Mouse (Mus musculus) MEL (cell line): Measurements from ENCODE around the gene Rln3. TPM values are rescaled to one million over a fixed set of nuclear protein-coding genes. Genes with fewer than 3 reads are reported as not detected.

Experiments
- DNase-seq: peaks from one replicate; pipeline ENCODE4 v3.0.0; 2011; ENCODE audit warnings: low read depth, low spot score
- H3K27ac ChIP-seq: 2 replicates; pipeline ENCODE4 v1.5.1; 2012; ENCODE audit warnings: low read depth, mild to moderate bottlenecking, control low read depth, low read length, moderate library complexity; ENCODE audit not compliant: control insufficient read depth
- H3K27me3 ChIP-seq, 2 experiments: fragments of 150-350 bp in 1 of 2; sonication (generic) in 1 of 2; 2 replicates each; pipeline ENCODE4 v1.6.1; 2012; ENCODE audit warnings: low read length in 2 of 2, mild to moderate bottlenecking in 2 of 2, improper control_type of control experiment in 1 of 2, moderate library complexity in 1 of 2; ENCODE audit not compliant: insufficient read depth in 2 of 2, control insufficient read depth in 1 of 2
- H3K36me3 ChIP-seq, 2 experiments: 2 replicates each; pipeline ENCODE4 v1.6.1; 2012 to 2014; ENCODE audit warnings: low read length in 2 of 2, improper control_type of control experiment in 1 of 2, inconsistent platforms in 1 of 2, mild to moderate bottlenecking in 1 of 2; ENCODE audit not compliant: insufficient read depth in 2 of 2, control insufficient read depth in 1 of 2
- H3K4me1 ChIP-seq, 2 experiments: fragments of 150-350 bp in 1 of 2; sonication (generic) in 1 of 2; 2 replicates each; pipeline ENCODE4 v1.6.1; 2012; ENCODE audit warnings: low read length in 2 of 2, improper control_type of control experiment in 1 of 2, mild to moderate bottlenecking in 1 of 2; ENCODE audit not compliant: insufficient read depth in 2 of 2, control insufficient read depth in 1 of 2
- H3K4me3 ChIP-seq, 2 experiments: fragments of 150-350 bp in 1 of 2; sonication (generic) in 1 of 2; 2 replicates each; pipeline ENCODE4 v1.5.1; 2012; ENCODE audit warnings: low read depth in 2 of 2, low read length in 2 of 2, mild to moderate bottlenecking in 2 of 2, moderate library complexity in 2 of 2, control low read depth in 1 of 2, improper control_type of control experiment in 1 of 2; ENCODE audit not compliant: control insufficient read depth in 1 of 2, insufficient read depth in 1 of 2
- H3K79me2 ChIP-seq: 2 replicates; pipeline ENCODE4 v1.6.1; 2012; ENCODE audit warnings: mild to moderate bottlenecking, low read length, moderate library complexity; ENCODE audit not compliant: control insufficient read depth, poor library complexity, insufficient read depth
- H3K9ac ChIP-seq: 2 replicates; pipeline ENCODE4 v1.6.1; 2012; ENCODE audit warnings: low read depth, mild to moderate bottlenecking, control low read depth, low read length, moderate library complexity; ENCODE audit not compliant: control insufficient read depth, poor library complexity, severe bottlenecking
- H3K9me3 ChIP-seq: fragments of 150-350 bp; sonication (generic); replicated peaks from 2 replicates; pipeline ENCODE4 v1.6.1; 2012; ENCODE audit warnings: mild to moderate bottlenecking, low read length, improper control_type of control experiment, moderate library complexity; ENCODE audit not compliant: insufficient read depth
- BHLHE40 ChIP-seq: IDR thresholded peaks from 2 replicates; pipeline ENCODE4 v1.6.1; 2012; ENCODE audit warnings: low read depth, mild to moderate bottlenecking, inconsistent platforms, low read length, improper control_type of control experiment, borderline replicate concordance
- CHD1 ChIP-seq: IDR thresholded peaks from 2 replicates; pipeline ENCODE4 v1.6.1; 2012; ENCODE audit warnings: low read depth, mild to moderate bottlenecking, inconsistent platforms, low read length, improper control_type of control experiment
- CHD2 ChIP-seq: IDR thresholded peaks from 2 replicates; pipeline ENCODE4 v1.6.1; 2011; ENCODE audit warnings: low read length, improper control_type of control experiment
- CTCF ChIP-seq, 3 experiments: IDR thresholded peaks in 2 of 3; conservative IDR thresholded peaks in 1 of 3; 2 replicates each; pipeline ENCODE4 v1.5.1; 2011 to 2012; ENCODE audit warnings: low read length in 3 of 3, low read depth in 2 of 3, mild to moderate bottlenecking in 2 of 3, improper control_type of control experiment in 1 of 3, inconsistent platforms in 1 of 3, mixed read lengths in 1 of 3, moderate library complexity in 1 of 3; ENCODE audit not compliant: control insufficient read depth in 1 of 3, insufficient read depth in 1 of 3, poor library complexity in 1 of 3, severe bottlenecking in 1 of 3
- E2F4 ChIP-seq: IDR thresholded peaks from 2 replicates; pipeline ENCODE4 v1.6.1; 2011; ENCODE audit warnings: low read depth, low read length, improper control_type of control experiment, borderline replicate concordance
- ELF1 ChIP-seq: IDR thresholded peaks from 2 replicates; pipeline ENCODE4 v1.6.1; 2014; ENCODE audit warnings: low read depth, mild to moderate bottlenecking, inconsistent platforms, low read length, improper control_type of control experiment, moderate library complexity
- GATA1 ChIP-seq: IDR thresholded peaks from 2 replicates; pipeline ENCODE4 v1.6.1; 2011; ENCODE audit warnings: low read depth, low read length, improper control_type of control experiment
- HCFC1 ChIP-seq: IDR thresholded peaks from 2 replicates; pipeline ENCODE4 v1.6.1; 2012; ENCODE audit warnings: low read depth, mild to moderate bottlenecking, inconsistent platforms, low read length, improper control_type of control experiment, moderate library complexity
- KAT2A ChIP-seq: conservative IDR thresholded peaks from 2 replicates; pipeline ENCODE4 v1.6.1; 2012; ENCODE audit warnings: low read depth, low read length, improper control_type of control experiment, inconsistent platforms
- MYB ChIP-seq: IDR thresholded peaks from 2 replicates; pipeline ENCODE4 v1.6.1; 2011; ENCODE audit warnings: mild to moderate bottlenecking, low read depth, low read length, improper control_type of control experiment
- MYC ChIP-seq: IDR thresholded peaks from 2 replicates; pipeline ENCODE4 v1.6.1; 2011; ENCODE audit warnings: low read depth, mild to moderate bottlenecking, low read length, improper control_type of control experiment, moderate library complexity
- NRF1 ChIP-seq: IDR thresholded peaks from 2 replicates; pipeline ENCODE4 v1.6.1; 2014; ENCODE audit warnings: low read depth, mild to moderate bottlenecking, inconsistent platforms, low read length, improper control_type of control experiment, moderate library complexity; ENCODE audit not compliant: poor library complexity, insufficient read depth, severe bottlenecking
- POLR2A ChIP-seq, 2 experiments: IDR thresholded peaks; 2 replicates each; pipeline ENCODE4 v1.6.1; 2011 to 2012; ENCODE audit warnings: low read length in 2 of 2, mild to moderate bottlenecking in 2 of 2, control low read depth in 1 of 2, improper control_type of control experiment in 1 of 2, low read depth in 1 of 2, moderate library complexity in 1 of 2; ENCODE audit not compliant: control insufficient read depth in 1 of 2, insufficient read depth in 1 of 2, poor library complexity in 1 of 2
- POLR2AphosphoS2 ChIP-seq: IDR thresholded peaks from 2 replicates; pipeline ENCODE4 v1.6.1; 2011; ENCODE audit warnings: low read length, improper control_type of control experiment
- POLR2AphosphoS5 ChIP-seq: IDR thresholded peaks from 2 replicates; pipeline ENCODE4 v1.6.1; 2012; ENCODE audit warnings: low read depth, borderline replicate concordance, mild to moderate bottlenecking, inconsistent platforms, low read length, moderate library complexity, mixed read lengths
- RAD21 ChIP-seq: IDR thresholded peaks from 2 replicates; pipeline ENCODE4 v1.6.1; 2011; ENCODE audit warnings: mild to moderate bottlenecking, low read depth, low read length, improper control_type of control experiment
- RCOR1 ChIP-seq: IDR thresholded peaks from 2 replicates; pipeline ENCODE4 v1.6.1; 2012; ENCODE audit warnings: low read depth, mild to moderate bottlenecking, inconsistent platforms, low read length, improper control_type of control experiment
- TCF12 ChIP-seq: IDR thresholded peaks from 2 replicates; pipeline ENCODE4 v1.6.1; 2014; ENCODE audit warnings: low read depth, mild to moderate bottlenecking, inconsistent platforms, low read length, improper control_type of control experiment, moderate library complexity
- USF2 ChIP-seq, 2 experiments: IDR thresholded peaks; 2 replicates each; pipeline ENCODE4 v1.6.1; 2011 to 2012; ENCODE audit warnings: improper control_type of control experiment in 2 of 2, low read length in 2 of 2, borderline replicate concordance in 1 of 2, inconsistent platforms in 1 of 2, low read depth in 1 of 2, mild to moderate bottlenecking in 1 of 2; ENCODE audit not compliant: insufficient read depth in 1 of 2
- ZKSCAN1 ChIP-seq: IDR thresholded peaks from 2 replicates; pipeline ENCODE4 v1.6.1; 2012; ENCODE audit warnings: low read depth, mild to moderate bottlenecking, inconsistent platforms, low read length, improper control_type of control experiment, moderate library complexity
- polyA plus RNA-seq, 2 experiments: library from polyadenylated mRNA; stranded (reverse) in 1 of 2; unstranded in 1 of 2; fragments of >175 nt in 1 of 2; fragments of >200 nt in 1 of 2; gene quantifications; 2 replicates each; pipeline versions ENCODE4 v1.2.1 to v1.2.4; 2012; ENCODE audit warnings: low replicate concordance in 2 of 2, low read depth in 1 of 2; ENCODE audit not compliant: insufficient read length in 2 of 2, insufficient read depth in 1 of 2, missing spikeins in 1 of 2
- total RNA-seq: library from RNA; depleted of rRNA; stranded (reverse); fragments of 300-350 nt; gene quantifications from 2 replicates; pipeline ENCODE4 v1.2.3, GENCODE M21; 2012

The Rln3 gene
- total and polyA plus RNA-seq, 3 experiments, result not detected

DNA sequence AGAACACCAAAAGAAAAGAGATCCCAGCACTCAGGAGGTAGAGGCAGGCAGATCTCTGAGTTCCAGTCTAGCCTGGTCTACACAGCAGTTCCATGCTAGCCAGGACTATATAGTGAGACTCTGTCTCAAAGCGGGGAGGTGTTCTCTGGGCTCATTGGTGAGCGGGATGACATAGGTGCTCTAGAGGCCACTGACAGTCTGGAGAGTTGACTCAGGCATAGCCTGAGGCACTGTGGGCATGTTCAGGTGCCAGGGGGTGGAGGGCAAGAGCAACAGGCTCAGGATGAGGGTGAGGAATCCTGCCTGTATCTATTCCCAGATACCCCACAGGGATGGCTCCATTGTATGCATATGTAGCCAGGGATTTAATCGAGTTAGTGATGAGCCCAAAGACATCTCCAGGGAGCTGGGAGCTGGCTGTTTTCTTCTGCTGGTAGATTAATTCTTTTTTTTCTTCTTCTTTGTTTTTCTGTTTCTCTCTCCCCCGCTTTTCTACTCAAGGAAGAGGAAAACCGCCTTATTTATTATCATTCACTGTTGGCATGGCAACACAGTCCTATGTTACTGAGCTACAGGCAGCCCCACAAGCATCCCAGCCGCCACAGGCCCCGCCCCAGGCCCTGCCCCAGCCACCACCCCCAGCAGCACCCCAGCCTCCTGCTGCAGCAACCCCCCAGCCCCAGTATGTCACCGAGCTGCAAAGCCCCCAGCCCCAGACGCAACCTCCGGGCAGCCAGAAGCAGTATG is 28.6 kb upstream of the Rln3 start:
- Histone ChIP-seq H3K4me3 (no peak overlapping the region), H3K36me3 (0 out of 4 replicates have a peak, but pooled peaks cover 0 to under 1% of the 10 kb centered on the region in 2 experiments), H3K79me2 (peaks cover 6% of the 10 kb centered on the region), H3K27ac (no peak overlapping the region), H3K27me3 (no peaks in the 10 kb centered on the region), H3K9ac (no peak overlapping the region), H3K4me1 (no peaks in the 10 kb centered on the region; a peak in 2 of 4 replicates), H3K9me3 (no peaks in the 10 kb centered on the region)
- TF ChIP-seq CHD2, result no peak
- no peak for DNase-seq

DNA sequence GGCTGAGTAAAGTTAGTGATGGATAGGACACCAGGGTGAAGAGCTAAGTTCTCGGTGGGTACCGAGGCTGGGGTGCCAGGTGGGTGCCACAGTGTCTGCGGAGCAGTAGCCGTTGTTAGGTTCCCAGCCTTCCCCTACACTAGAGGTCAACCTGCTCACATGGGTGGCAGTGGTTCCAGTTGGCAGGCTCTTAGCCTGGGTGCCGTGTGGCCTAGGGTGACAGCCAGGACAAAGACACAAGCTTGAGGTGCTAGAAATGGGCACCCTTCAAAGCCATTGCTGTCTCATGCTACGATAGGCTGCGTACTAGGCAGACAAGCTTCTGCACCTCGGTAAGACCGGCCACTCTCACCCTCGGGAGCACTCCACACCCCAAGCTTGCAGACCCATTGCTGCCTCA is 27.5 kb upstream of the Rln3 start:
- H3K79me2 ChIP-seq, result peaks cover 10% of the 10 kb centered on the region
- H3K4me1 ChIP-seq, result peaks cover 0 to 6% of the 10 kb centered on the region in 2 experiments; a peak in 3 of 4 replicates
- H3K36me3 ChIP-seq, result peaks cover 0 to 6% of the 10 kb centered on the region in 2 experiments; a peak in 1 of 4 replicates
- no peaks in the 10 kb centered on the region for H3K27me3 ChIP-seq
- H3K9ac ChIP-seq, result no peak overlapping the region
- H3K9me3 ChIP-seq, result no peaks in the 10 kb centered on the region
- H3K27ac ChIP-seq, result no peak overlapping the region
- TF ChIP-seq MYB, result no peak
- no peak for TF ChIP-seq BHLHE40
- TF ChIP-seq RCOR1, result no peak
- TF ChIP-seq GATA1, result no peak
- no peak for TF ChIP-seq E2F4
- TF ChIP-seq POLR2AphosphoS2, result no peak
- no peak for TF ChIP-seq KAT2A
- TF ChIP-seq USF2 (IDR thresholded peaks at IDR 0.05; ENCODE audit: borderline replicate concordance in 1 of 2, insufficient read depth in 1 of 2, low read depth in 1 of 2, low read length in 2 of 2), result no peak
- no peak for TF ChIP-seq CHD1
- no peak for TF ChIP-seq POLR2AphosphoS5
- no peak for TF ChIP-seq ZKSCAN1
- no peak for TF ChIP-seq CTCF (IDR thresholded peaks at IDR 0.05 in 2 of 3, conservative IDR thresholded peaks at IDR 0.05 in 1 of 3; ENCODE audit: control insufficient read depth in 1 of 3, insufficient read depth in 1 of 3, low read depth in 2 of 3, low read length in 3 of 3, poor library complexity in 1 of 3, severe bottlenecking in 1 of 3)
- no peak for TF ChIP-seq ELF1
- TF ChIP-seq POLR2A (IDR thresholded peaks at IDR 0.05; ENCODE audit: control insufficient read depth in 1 of 2, insufficient read depth in 1 of 2, low read depth in 1 of 2, low read length in 2 of 2, poor library complexity in 1 of 2), result no peak
- no peak for TF ChIP-seq NRF1
- TF ChIP-seq HCFC1, result no peak
- TF ChIP-seq CHD2, result no peak
- TF ChIP-seq TCF12, result no peak
- TF ChIP-seq MYC, result no peak
- no peak for TF ChIP-seq RAD21
- DNase-seq, result no peak
- no peak overlapping the region for H3K4me3 ChIP-seq
